19 mouse cellular contexts compared by ENCODE assay signal in genomic region chr6:137576091-137576490, GRCm38 (mm10).
DNase-seq lines count a peak whose midpoint lies in the region.
"Had no signal": no experiment of that assay in that cellular context is flagged by ENCODE, and none has a peak within 500 bp of the region (broad histone marks: within the 10 kb centered on the region; RNA-seq: fewer than 3 reads in every experiment).

No protein-coding gene starts in this region.

- WGBS in macrophage (ENCODE audit: missing documents) = 96% methylated on average over 4 of the region's 4 CpGs

- no peaks in the 10 kb centered on the region for H3K79me2 ChIP-seq in macrophage (ENCODE audit: inconsistent target)

- DNase-seq in heart, adult 11 months = peak; percentile 78
- no peak for DNase-seq in heart, postnatal 4 days
- peak; percentile 71 for DNase-seq in kidney, adult 9 months
- DNase-seq in kidney, postnatal 4 days = no peak
- DNase-seq in thymus, postnatal 36 days = no peak
- no peak for DNase-seq in retina, postnatal 1 day
- DNase-seq: adrenal gland, adult 8-10 months; adrenal gland, postnatal 14 days; cerebellum, adult 11-12 months; cerebellum, adult 2 months; cerebellum, adult 9-10 months; cerebellum, postnatal 10 days; cerebellum, postnatal 25 days; forebrain, postnatal 0 days had no signal

- H3K27ac ChIP-seq in macrophage = peak overlapping the region; percentile 51
- H3K27ac ChIP-seq: embryonic facial prominence, embryonic 10.5 days; embryonic facial prominence, embryonic 12.5 days; forebrain, embryonic 13.5 days; forebrain, embryonic 15.5 days had no signal

- no peak overlapping the region for H3K4me3 ChIP-seq in macrophage (ENCODE audit: inconsistent target)
- H3K4me3 ChIP-seq: embryonic facial prominence, embryonic 10.5 days; embryonic facial prominence, embryonic 12.5 days; forebrain, embryonic 13.5 days; forebrain, embryonic 15.5 days had no signal

- no peaks in the 10 kb centered on the region for H3K36me3 ChIP-seq in macrophage (ENCODE audit: inconsistent target)
- H3K36me3 ChIP-seq: embryonic facial prominence, embryonic 10.5 days; embryonic facial prominence, embryonic 12.5 days; forebrain, embryonic 15.5 days had no signal

Comparison
In these comparisons a context has a peak if more than half of its experiments do, and no peak if none do; other contexts are left out.
1. DNase-seq: peak in heart, adult 11 months (single experiment) and kidney, adult 9 months (single experiment); none in heart, postnatal 4 days (single experiment), kidney, postnatal 4 days (0 of 2), thymus, postnatal 36 days (0 of 2) and retina, postnatal 1 day (single experiment).